In genomic region chr5:151057716-151058115, GRCm38 (mm10) we compare ENCODE assay signal across 20 mouse cellular contexts.
DNase-seq lines count a peak whose midpoint lies in the region; ATAC-seq and TF ChIP-seq lines count a peak whose summit lies in the region.
"Had no signal": no experiment of that assay in that cellular context is flagged by ENCODE, and none has a peak within 500 bp of the region (broad histone marks: within the 10 kb centered on the region; RNA-seq: fewer than 3 reads in every experiment).

No protein-coding gene starts in this region.

- H3K4me2 ChIP-seq in kidney, postnatal 0 days (ENCODE audit: low read length), result no peak overlapping the region
- H3K4me2 ChIP-seq in heart, embryonic 16.5 days (ENCODE audit: low read depth, low read length), result no peak overlapping the region
- H3K4me2 ChIP-seq: forebrain, embryonic 12.5 days; limb, embryonic 12.5 days; liver, embryonic 13.5 days had no signal

- DNase-seq in heart, adult 11 months, result peak; percentile 96
- DNase-seq in heart, adult 8-10 months (ENCODE audit: low spot score), result no peak
- no peak for DNase-seq in kidney, postnatal 0 days (ENCODE audit: low spot score)
- DNase-seq in kidney, adult 9 months, result no peak
- DNase-seq in cerebellum, postnatal 14 days, result no peak
- DNase-seq: adrenal gland, postnatal 25 days; cerebellum, adult 11-12 months; gastrocnemius, postnatal 10 days; kidney, postnatal 36 days; liver, embryonic 13.5 days; right cerebral cortex, postnatal 14 days; thymus, postnatal 36 days had no signal

- no peak for TF ChIP-seq CTCF in kidney, postnatal 0 days (IDR thresholded peaks at IDR 0.05; ENCODE audit: low read depth)

- H3K4me1 ChIP-seq in kidney, postnatal 0 days (replicated peaks; ENCODE audit: insufficient read depth, low read length), result peaks cover 22% of the 10 kb centered on the region; the same call in 1 of the 2 replicates
- H3K4me1 ChIP-seq in brown adipose tissue, adult 24 weeks (ENCODE audit: control insufficient read depth, insufficient read depth, insufficient read length, low read length), result peaks cover 21% of the 10 kb centered on the region; the same call in 1 of the 2 replicates
- H3K4me1 ChIP-seq in heart, embryonic 16.5 days (ENCODE audit: control insufficient read depth, insufficient read depth, low read length), result peaks cover 16% of the 10 kb centered on the region

- H3K4me3 ChIP-seq in kidney, postnatal 0 days (replicated peaks; ENCODE audit: low read depth, low read length), result no peak overlapping the region
- H3K4me3 ChIP-seq in brown adipose tissue, adult 24 weeks (ENCODE audit: insufficient read depth, low read depth, low read length), result no peak overlapping the region
- H3K4me3 ChIP-seq in heart, embryonic 16.5 days (ENCODE audit: low read length), result no peak overlapping the region
- H3K4me3 ChIP-seq: forebrain, embryonic 12.5 days; hindbrain, embryonic 10.5 days; limb, embryonic 12.5 days; liver, embryonic 13.5 days; midbrain, embryonic 10.5 days had no signal

- H3K9ac ChIP-seq in kidney, postnatal 0 days (ENCODE audit: low read depth, low read length), result no peak overlapping the region
- H3K9ac ChIP-seq in heart, embryonic 16.5 days (ENCODE audit: low read length), result no peak overlapping the region
- H3K9ac ChIP-seq: forebrain, embryonic 12.5 days; limb, embryonic 12.5 days; liver, embryonic 13.5 days had no signal

- H3K27ac ChIP-seq in kidney, postnatal 0 days, result 0 out of 2 replicates have a peak overlapping the region, but pooled peaks have one; percentile 15
- peak overlapping the region; percentile 67 for H3K27ac ChIP-seq in brown adipose tissue, adult 24 weeks (replicated peaks; ENCODE audit: low read depth, low read length)
- peak overlapping the region; percentile 60; the same call in 1 of the 2 replicates for H3K27ac ChIP-seq in heart, embryonic 16.5 days (ENCODE audit: low read length)
- H3K27ac ChIP-seq: forebrain, embryonic 12.5 days; liver, embryonic 13.5 days had no signal

- peaks cover 8% of the 10 kb centered on the region for H3K36me3 ChIP-seq in kidney, postnatal 0 days (ENCODE audit: insufficient read depth, low read length)
- peaks cover 12% of the 10 kb centered on the region for H3K36me3 ChIP-seq in heart, embryonic 16.5 days (ENCODE audit: control insufficient read depth, insufficient read depth)
- H3K36me3 ChIP-seq: forebrain, embryonic 12.5 days; G1E had no signal

- H3K27me3 ChIP-seq in kidney, postnatal 0 days (ENCODE audit: insufficient read depth, low read length), result no peaks in the 10 kb centered on the region
- H3K27me3 ChIP-seq in heart, embryonic 16.5 days (ENCODE audit: control insufficient read depth, insufficient read depth, low read length), result no peaks in the 10 kb centered on the region
- H3K27me3 ChIP-seq: forebrain, embryonic 12.5 days; limb, embryonic 12.5 days; liver, embryonic 13.5 days had no signal

- H3K9me3 ChIP-seq in kidney, postnatal 0 days (replicated peaks; ENCODE audit: low read length), result no peaks in the 10 kb centered on the region
- peaks cover 11% of the 10 kb centered on the region for H3K9me3 ChIP-seq in heart, embryonic 16.5 days (replicated peaks; ENCODE audit: control insufficient read depth, low read length)
- H3K9me3 ChIP-seq: forebrain, embryonic 12.5 days had no signal

- WGBS in kidney, postnatal 0 days, result 79% methylated on average over 5 of the region's 5 CpGs
- 76% methylated on average over 5 of the region's 5 CpGs for WGBS in heart, embryonic 16.5 days

- ATAC-seq in kidney, postnatal 0 days (replicated peaks; ENCODE audit: low FRiP score, low read depth), result no peak
- no peak for ATAC-seq in heart, embryonic 16.5 days (replicated peaks; ENCODE audit: extremely low read depth, insufficient read depth, low FRiP score)
- ATAC-seq: hindbrain, postnatal 0 days had no signal

Comparison
In these comparisons a context has a peak if more than half of its experiments do, and no peak if none do; other contexts are left out.
1. H3K27ac ChIP-seq: peak in every context shown above with its lines; median percentile 67 in brown adipose tissue, adult 24 weeks; 60 in heart, embryonic 16.5 days; 15 in kidney, postnatal 0 days.